Mouse (Mus musculus): ENCODE data around the gene Nrxn2.

- TF ChIP-seq CHD2 (IDR thresholded peaks at IDR 0.05; ENCODE audit: low read depth, low read length) = no peak
- TF ChIP-seq ZC3H11A (IDR thresholded peaks at IDR 0.05; ENCODE audit: borderline replicate concordance, low read depth, low read length) = no peak
- no peak for TF ChIP-seq ZNF384 (IDR thresholded peaks at IDR 0.05; ENCODE audit: low read depth, low read length)
- no peak for TF ChIP-seq HCFC1 (IDR thresholded peaks at IDR 0.05; ENCODE audit: borderline replicate concordance, insufficient read depth, low read length)
Measured at GRCm38 (mm10) chr19:6493219-6493618, 74.7 kb downstream of the Nrxn2 start.
